Mouse (Mus musculus): ENCODE data around the gene Calm5. TPM values are rescaled to one million over a fixed set of nuclear protein-coding genes. Genes with fewer than 3 reads are reported as not detected.

Calm5 gene
- polyA plus RNA-seq, 1 experiment, result not detected

DNA sequence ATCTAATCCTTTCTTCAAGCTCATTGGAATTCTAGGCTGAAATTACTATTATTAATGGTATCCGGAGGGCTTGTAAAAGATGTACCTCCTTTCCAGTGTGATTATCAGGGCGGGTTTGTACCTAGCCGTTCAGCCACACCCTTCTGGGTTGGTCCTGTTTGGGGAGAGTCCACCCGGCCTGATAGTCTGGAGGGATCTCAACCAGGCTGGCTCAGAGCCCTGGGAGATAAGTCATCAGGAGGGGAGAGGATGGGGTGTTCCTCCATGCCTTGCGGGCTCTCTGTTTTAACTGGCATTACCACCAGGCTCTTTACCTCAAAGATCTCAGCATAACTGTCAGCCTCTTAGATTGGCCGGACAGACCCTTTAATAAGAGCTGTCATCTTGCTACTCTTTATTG lies 13.2 kb downstream of the Calm5 start:
- no peaks in the 10 kb centered on the region for H3K36me3 ChIP-seq (ENCODE audit: control insufficient read depth, insufficient read depth)
- H3K79me2 ChIP-seq (ENCODE audit: control insufficient read depth, insufficient read depth), result no peaks in the 10 kb centered on the region
- no peaks in the 10 kb centered on the region for H3K79me3 ChIP-seq (ENCODE audit: low read depth)
- H3ac ChIP-seq (ENCODE audit: control insufficient read depth, insufficient read length, low read depth), result no peak overlapping the region
- no peak overlapping the region for H3K4me3 ChIP-seq (ENCODE audit: insufficient read depth, poor library complexity, severe bottlenecking)
- TF ChIP-seq FOSL1 (IDR thresholded peaks at IDR 0.05; ENCODE audit: insufficient read depth, low read length, poor library complexity, severe bottlenecking) (no peak), MYOD1 (IDR thresholded peaks at IDR 0.05; ENCODE audit: control insufficient read depth, insufficient read length, low read depth) (no peak), MAX (IDR thresholded peaks at IDR 0.05) (no peak)
- H3K27me3 ChIP-seq (ENCODE audit: control insufficient read depth, insufficient read depth, insufficient read length), result no peaks in the 10 kb centered on the region

GRCm38 (mm10) chr13:3869901-3870300 lies 15.9 kb downstream of the Calm5 start:
- Histone ChIP-seq H3K27me3 (ENCODE audit: control insufficient read depth, insufficient read depth, insufficient read length) (no peaks in the 10 kb centered on the region), H3K79me2 (ENCODE audit: control insufficient read depth, insufficient read depth) (no peaks in the 10 kb centered on the region), H3K36me3 (ENCODE audit: control insufficient read depth, insufficient read depth) (no peaks in the 10 kb centered on the region), H3K4me3 (ENCODE audit: insufficient read depth, poor library complexity, severe bottlenecking) (no peak overlapping the region), H3K79me3 (ENCODE audit: low read depth) (no peaks in the 10 kb centered on the region), H3ac (ENCODE audit: control insufficient read depth, insufficient read length, low read depth) (no peak overlapping the region)
- no peak for TF ChIP-seq MYOD1 (IDR thresholded peaks at IDR 0.05; ENCODE audit: control insufficient read depth, insufficient read length, low read depth)
- TF ChIP-seq MAX (IDR thresholded peaks at IDR 0.05), result no peak
- TF ChIP-seq USF1 (IDR thresholded peaks at IDR 0.05; ENCODE audit: low read depth), result no peak
- TF ChIP-seq MYOG (IDR thresholded peaks at IDR 0.05; ENCODE audit: control insufficient read depth, extremely low read depth, insufficient read length), result no peak
- no peak for TF ChIP-seq CTCF (IDR thresholded peaks at IDR 0.05; ENCODE audit: control insufficient read depth, insufficient read depth, insufficient read length)
- no peak for TF ChIP-seq CEBPB (IDR thresholded peaks at IDR 0.05; ENCODE audit: low read depth)
- TF ChIP-seq FOSL1 (IDR thresholded peaks at IDR 0.05; ENCODE audit: insufficient read depth, low read length, poor library complexity, severe bottlenecking), result no peak

DNA sequence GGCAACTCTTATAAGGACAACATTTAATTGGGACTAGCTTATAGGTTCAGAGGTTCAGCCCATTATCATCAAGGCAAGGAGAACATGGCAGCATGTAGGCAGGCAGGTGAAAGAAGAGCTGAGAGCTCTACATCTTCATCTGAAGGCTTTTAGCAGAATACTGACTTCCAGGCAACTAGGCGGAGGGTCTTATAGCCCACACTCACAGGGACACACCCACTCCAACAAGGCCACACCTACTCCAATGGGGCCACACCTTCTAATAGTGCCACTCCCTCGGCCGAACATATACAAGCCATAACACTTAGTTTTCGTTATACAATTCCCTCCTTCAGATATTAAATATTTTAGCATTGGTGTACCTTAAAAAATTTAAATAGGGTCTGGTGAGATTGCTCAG lies 18.9 kb downstream of the Calm5 start:
- H3K79me2 ChIP-seq (ENCODE audit: control insufficient read depth, insufficient read depth), result no peaks in the 10 kb centered on the region

GRCm38 (mm10) chr13:3876448-3876847 lies 22.5 kb downstream of the Calm5 start:
- Histone ChIP-seq H3ac (ENCODE audit: control insufficient read depth, insufficient read length, low read depth) (no peak overlapping the region), H3K4me3 (ENCODE audit: insufficient read depth, poor library complexity, severe bottlenecking) (no peak overlapping the region), H3K36me3 (ENCODE audit: control insufficient read depth, insufficient read depth) (peaks cover 8% of the 10 kb centered on the region), H3K79me3 (ENCODE audit: low read depth) (no peaks in the 10 kb centered on the region), H3K27me3 (ENCODE audit: control insufficient read depth, insufficient read depth, insufficient read length) (no peaks in the 10 kb centered on the region), H3K79me2 (ENCODE audit: control insufficient read depth, insufficient read depth) (no peaks in the 10 kb centered on the region)
- TF ChIP-seq FOSL1 (IDR thresholded peaks at IDR 0.05; ENCODE audit: insufficient read depth, low read length, poor library complexity, severe bottlenecking), result no peak
- TF ChIP-seq MYOD1 (IDR thresholded peaks at IDR 0.05; ENCODE audit: control insufficient read depth, insufficient read length, low read depth), result no peak
- no peak for TF ChIP-seq USF1 (IDR thresholded peaks at IDR 0.05; ENCODE audit: low read depth)

More for the DNA sequence above, 18.9 kb downstream of the Calm5 start:
- no peaks in the 10 kb centered on the region for H3K27me3 ChIP-seq (ENCODE audit: control insufficient read depth, insufficient read depth, insufficient read length)
- H3ac ChIP-seq (ENCODE audit: control insufficient read depth, insufficient read length, low read depth), result no peak overlapping the region
- no peak overlapping the region for H3K4me3 ChIP-seq (ENCODE audit: insufficient read depth, poor library complexity, severe bottlenecking)
- no peaks in the 10 kb centered on the region for H3K79me3 ChIP-seq (ENCODE audit: low read depth)
- no peak for TF ChIP-seq MAX (IDR thresholded peaks at IDR 0.05)
- no peak for TF ChIP-seq FOSL1 (IDR thresholded peaks at IDR 0.05; ENCODE audit: insufficient read depth, low read length, poor library complexity, severe bottlenecking)
- TF ChIP-seq MYOG (IDR thresholded peaks at IDR 0.05; ENCODE audit: control insufficient read depth, extremely low read depth, insufficient read length), result no peak
- no peak for TF ChIP-seq CTCF (IDR thresholded peaks at IDR 0.05; ENCODE audit: control insufficient read depth, insufficient read depth, insufficient read length)
- no peak for TF ChIP-seq USF1 (IDR thresholded peaks at IDR 0.05; ENCODE audit: low read depth)
- TF ChIP-seq CEBPB (IDR thresholded peaks at IDR 0.05; ENCODE audit: low read depth), result no peak
- TF ChIP-seq MYOD1 (IDR thresholded peaks at IDR 0.05; ENCODE audit: control insufficient read depth, insufficient read length, low read depth), result no peak
- H3K36me3 ChIP-seq (ENCODE audit: control insufficient read depth, insufficient read depth), result no peaks in the 10 kb centered on the region

GRCm38 (mm10) chr13:3877185-3877584 lies 23.2 kb downstream of the Calm5 start:
- Histone ChIP-seq H3K79me2 (ENCODE audit: control insufficient read depth, insufficient read depth) (no peaks in the 10 kb centered on the region), H3K4me3 (ENCODE audit: insufficient read depth, poor library complexity, severe bottlenecking) (no peak overlapping the region), H3K27me3 (ENCODE audit: control insufficient read depth, insufficient read depth, insufficient read length) (no peaks in the 10 kb centered on the region), H3K36me3 (ENCODE audit: control insufficient read depth, insufficient read depth) (peaks cover 15% of the 10 kb centered on the region), H3K79me3 (ENCODE audit: low read depth) (no peaks in the 10 kb centered on the region), H3ac (ENCODE audit: control insufficient read depth, insufficient read length, low read depth) (no peak overlapping the region)
- TF ChIP-seq CTCF (IDR thresholded peaks at IDR 0.05; ENCODE audit: control insufficient read depth, insufficient read depth, insufficient read length) (no peak), MAX (IDR thresholded peaks at IDR 0.05) (no peak), MYOD1 (IDR thresholded peaks at IDR 0.05; ENCODE audit: control insufficient read depth, insufficient read length, low read depth) (no peak), FOSL1 (IDR thresholded peaks at IDR 0.05; ENCODE audit: insufficient read depth, low read length, poor library complexity, severe bottlenecking) (no peak), CEBPB (IDR thresholded peaks at IDR 0.05; ENCODE audit: low read depth) (no peak), USF1 (IDR thresholded peaks at IDR 0.05; ENCODE audit: low read depth) (no peak)

GRCm38 (mm10) chr13:3877679-3878220 lies 23.8 kb downstream of the Calm5 start:
- Histone ChIP-seq H3K36me3 (ENCODE audit: control insufficient read depth, insufficient read depth) (peaks cover 21% of the 10 kb centered on the region), H3K4me3 (ENCODE audit: insufficient read depth, poor library complexity, severe bottlenecking) (no peak overlapping the region), H3K79me3 (ENCODE audit: low read depth) (no peaks in the 10 kb centered on the region), H3ac (ENCODE audit: control insufficient read depth, insufficient read length, low read depth) (no peak overlapping the region), H3K79me2 (ENCODE audit: control insufficient read depth, insufficient read depth) (no peaks in the 10 kb centered on the region), H3K27me3 (ENCODE audit: control insufficient read depth, insufficient read depth, insufficient read length) (no peaks in the 10 kb centered on the region)
- TF ChIP-seq MYOG (IDR thresholded peaks at IDR 0.05; ENCODE audit: control insufficient read depth, extremely low read depth, insufficient read length), result no peak
- TF ChIP-seq FOSL1 (IDR thresholded peaks at IDR 0.05; ENCODE audit: insufficient read depth, low read length, poor library complexity, severe bottlenecking), result no peak
- no peak for TF ChIP-seq CTCF (IDR thresholded peaks at IDR 0.05; ENCODE audit: control insufficient read depth, insufficient read depth, insufficient read length)
- TF ChIP-seq MAX (IDR thresholded peaks at IDR 0.05), result no peak
- TF ChIP-seq MYOD1 (IDR thresholded peaks at IDR 0.05; ENCODE audit: control insufficient read depth, insufficient read length, low read depth), result no peak
- TF ChIP-seq CEBPB (IDR thresholded peaks at IDR 0.05; ENCODE audit: low read depth), result no peak
- TF ChIP-seq USF1 (IDR thresholded peaks at IDR 0.05; ENCODE audit: low read depth), result no peak

Measured in C2C12 (cell line).